Mouse (Mus musculus) forebrain, embryonic 13.5 days (tissue): ENCODE data around the gene Thsd1. TPM values are rescaled to one million over a fixed set of nuclear protein-coding genes. Genes with fewer than 3 reads are reported as not detected.

Experiments
- ATAC-seq: fragments of 200-750 bp; cut with Nextera tagmentation; 2 replicates; pipeline ENCODE4 v1.8.0; 2017
- H3K27ac ChIP-seq: fragments of 300-500 bp; sonication (generic); 2 replicates; pipeline ENCODE4 v1.5.1; 2015; ENCODE audit warnings: inconsistent platforms, mild to moderate bottlenecking, moderate library complexity
- H3K27me3 ChIP-seq: fragments of 300-500 bp; sonication (generic); 2 replicates; pipeline ENCODE4 v1.6.1; 2015; ENCODE audit warnings: mild to moderate bottlenecking, inconsistent platforms
- H3K36me3 ChIP-seq: fragments of 300-500 bp; sonication (generic); 2 replicates; pipeline ENCODE4 v1.6.1; 2015; ENCODE audit warnings: mild to moderate bottlenecking, inconsistent platforms; ENCODE audit not compliant: poor library complexity, severe bottlenecking
- H3K4me1 ChIP-seq: fragments of 300-500 bp; sonication (generic); 2 replicates; pipeline ENCODE4 v1.6.1; 2015; ENCODE audit warnings: inconsistent platforms
- H3K4me2 ChIP-seq: fragments of 300-500 bp; sonication (generic); 2 replicates; pipeline ENCODE4 v1.6.1; 2015; ENCODE audit warnings: inconsistent platforms, mild to moderate bottlenecking, moderate library complexity
- H3K4me3 ChIP-seq: fragments of 300-500 bp; sonication (generic); 2 replicates; pipeline ENCODE4 v1.5.1; 2015; ENCODE audit warnings: mild to moderate bottlenecking, inconsistent platforms
- H3K9ac ChIP-seq: fragments of 300-500 bp; sonication (generic); 2 replicates; pipeline ENCODE4 v1.6.1; 2015; ENCODE audit warnings: mild to moderate bottlenecking, inconsistent platforms
- H3K9me3 ChIP-seq: fragments of 300-500 bp; sonication (generic); replicated peaks from 2 replicates; pipeline ENCODE4 v1.6.1; 2016; ENCODE audit warnings: inconsistent platforms
- WGBS: fragments of 180-500 bp; shearing (Covaris S2); methylation state at CpG from one replicate; pipeline ENCODE4 v1.1.7; 2015; 5-methylcytosine and 5-hydroxymethylcytosine counted together
- polyA plus RNA-seq: library from polyadenylated mRNA; unstranded; fragments of >200 nt; fragmentation: Nextera tagmentation; extraction: Ambion mirVana; gene quantifications from 2 replicates; pipeline ENCODE4 v1.2.1, GENCODE M21; 2015

Gene Thsd1
- polyA plus RNA-seq, result 5.9 and 6.6 TPM in 2 replicates

DNA sequence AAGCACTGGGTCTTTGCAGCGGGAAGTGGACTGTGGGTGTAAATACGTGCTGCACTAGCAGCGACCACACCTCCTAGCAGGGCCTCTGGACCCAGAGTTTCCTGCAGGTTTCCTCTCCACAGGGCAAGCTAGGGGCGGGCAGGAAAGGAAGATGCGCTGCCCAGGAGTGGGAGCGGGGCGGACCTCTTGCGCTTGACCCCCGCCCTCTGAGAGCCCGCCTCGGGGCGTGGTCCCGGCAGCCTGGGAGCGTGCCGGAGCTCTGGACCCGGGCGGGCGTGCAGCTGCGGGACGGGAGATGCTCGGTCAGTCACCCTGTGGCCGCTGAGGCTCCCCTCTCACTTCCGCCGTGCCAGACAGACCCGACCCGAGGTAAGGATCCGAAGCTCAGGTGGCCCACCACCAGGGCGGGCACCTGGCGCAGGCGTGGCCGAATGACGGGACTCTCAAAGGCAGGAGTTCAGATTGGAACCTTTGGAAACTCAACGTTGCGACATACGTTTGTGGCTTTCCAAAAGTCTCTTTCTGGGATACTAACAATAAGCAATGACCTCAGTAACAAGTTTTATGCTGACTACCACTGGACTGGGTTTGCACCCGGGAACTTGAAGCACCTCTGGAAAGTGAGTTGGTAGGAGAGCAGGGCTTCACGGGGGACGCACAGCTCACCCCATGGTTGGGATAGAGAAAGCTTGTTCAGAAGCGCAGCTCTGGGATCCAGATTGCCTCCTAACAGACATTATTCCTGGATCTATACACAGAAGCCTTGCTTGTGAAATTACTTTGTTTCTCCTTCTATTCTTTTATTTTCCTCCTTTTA, at the start of gene Thsd1:
Gene Thsd1 (plus strand): TSS at position 253 of the 817 bp plus-strand sequence.
- Histone ChIP-seq H3K9ac (peak within 1 kb of the TSS; percentile 68), H3K27ac (no peak within 1 kb of the TSS), H3K4me3 (peak within 1 kb of the TSS; percentile 52), H3K4me1 (peaks cover 9% of the 10 kb centered on the region), H3K36me3 (peaks cover 15% of the 10 kb centered on the region), H3K27me3 (peaks cover 22% of the 10 kb centered on the region; the same call in 1 of the 2 replicates), H3K4me2 (peak within 1 kb of the TSS; percentile 93), H3K9me3 (0 out of 2 replicates have a peak, but pooled peaks cover 4% of the 10 kb centered on the region)
- peak; percentile 72 for ATAC-seq
- WGBS, result 2% methylated on average over 37 of the region's 39 CpGs

GRCm38 (mm10) chr8:22184884-22185283, 42.2 kb upstream of the Thsd1 start:
- Histone ChIP-seq H3K27ac (no peak overlapping the region), H3K9me3 (no peaks in the 10 kb centered on the region), H3K4me2 (peak overlapping the region; percentile 68), H3K9ac (peak overlapping the region; percentile 77), H3K36me3 (no peaks in the 10 kb centered on the region), H3K27me3 (no peaks in the 10 kb centered on the region), H3K4me1 (peaks cover 12% of the 10 kb centered on the region), H3K4me3 (peak overlapping the region; percentile 75)
- peak; percentile 50 for ATAC-seq
- WGBS, result 0% methylated on average over 3 of the region's 3 CpGs

DNA sequence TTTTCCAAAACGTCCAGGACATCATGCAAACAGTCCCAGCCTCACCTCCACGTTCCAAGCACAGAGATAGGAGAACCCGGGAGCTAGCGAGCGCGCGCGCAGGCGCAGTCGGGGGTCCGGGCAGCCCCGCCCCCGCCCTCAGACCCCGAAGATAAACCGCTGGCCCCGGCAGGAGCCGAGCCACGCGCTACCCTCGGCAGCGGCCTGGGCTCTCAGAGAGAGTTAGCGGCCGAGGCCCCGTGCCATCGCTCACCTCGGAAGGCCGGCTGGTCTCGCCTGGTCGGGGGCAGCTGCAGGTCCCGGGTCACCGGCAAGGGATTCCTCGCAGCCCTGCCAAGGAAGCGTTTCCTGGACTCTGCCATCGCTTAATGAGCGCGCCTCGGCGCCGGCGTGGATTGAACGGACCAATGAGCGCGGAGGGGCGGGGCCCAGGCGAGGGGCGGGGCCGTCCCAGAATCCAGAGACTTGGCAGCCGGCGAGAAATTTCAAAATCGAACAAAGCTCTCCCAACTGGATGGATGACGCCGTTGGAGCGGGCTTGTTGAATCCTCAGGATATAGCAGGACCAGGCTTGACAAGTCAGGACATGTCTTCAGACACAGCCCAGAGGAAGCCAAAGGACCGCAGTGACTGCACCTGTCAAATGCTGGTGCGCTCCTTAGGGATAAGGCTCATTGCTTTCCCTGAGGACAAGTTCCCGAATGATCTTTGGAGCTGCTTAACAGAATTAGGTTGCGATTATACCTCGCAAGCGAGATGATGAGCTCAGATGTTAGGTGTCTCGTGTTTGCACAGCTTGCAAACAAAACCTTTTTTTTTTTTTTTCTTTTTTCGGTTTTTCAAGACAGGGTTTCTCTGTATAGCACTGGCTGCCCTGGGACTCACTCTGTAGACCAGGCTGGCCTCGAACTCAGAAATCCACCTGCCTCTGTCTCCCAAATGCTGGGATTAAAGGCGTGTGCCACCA, 41.4 kb upstream of the Thsd1 start, which contains the start of gene Ckap2:
Gene Ckap2 (minus strand): TSS at position 389 of the 967 bp plus-strand sequence.
- ATAC-seq, result peak; percentile 98
- H3K4me2 ChIP-seq, result peak within 1 kb of the TSS; percentile 68

GRCm38 (mm10) chr8:22192660-22193431, 34.3 kb upstream of the Thsd1 start, which contains the start of gene Vps36:
Gene Vps36 (plus strand): TSS chr8:22192809.
- Histone ChIP-seq H3K9me3 (no peaks in the 10 kb centered on the region), H3K27ac (peak within 1 kb of the TSS; percentile 96), H3K4me2 (peak within 1 kb of the TSS; percentile 74), H3K9ac (peak within 1 kb of the TSS; percentile 93), H3K36me3 (0 out of 2 replicates have a peak, but pooled peaks cover 4% of the 10 kb centered on the region), H3K27me3 (no peaks in the 10 kb centered on the region), H3K4me1 (peaks cover 14% of the 10 kb centered on the region), H3K4me3 (peak within 1 kb of the TSS; percentile 77)
- peak; percentile 94 for ATAC-seq
- WGBS, result under 1% methylated on average over 72 of the region's 73 CpGs

More for the DNA sequence above, 41.4 kb upstream of the Thsd1 start, which contains the start of gene Ckap2:
- Histone ChIP-seq H3K27ac (peak within 1 kb of the TSS; percentile 87), H3K27me3 (no peaks in the 10 kb centered on the region), H3K4me3 (peak within 1 kb of the TSS; percentile 75), H3K4me1 (peaks cover 12% of the 10 kb centered on the region), H3K9ac (peak within 1 kb of the TSS; percentile 77), H3K36me3 (no peaks in the 10 kb centered on the region), H3K9me3 (no peaks in the 10 kb centered on the region)
- WGBS, result 3% methylated on average over 63 of the region's 63 CpGs

GRCm38 (mm10) chr8:22193432-22194010, 33.6 kb upstream of the Thsd1 start:
- ATAC-seq, result peak; percentile 36; the same call in 1 of the 2 replicates

DNA sequence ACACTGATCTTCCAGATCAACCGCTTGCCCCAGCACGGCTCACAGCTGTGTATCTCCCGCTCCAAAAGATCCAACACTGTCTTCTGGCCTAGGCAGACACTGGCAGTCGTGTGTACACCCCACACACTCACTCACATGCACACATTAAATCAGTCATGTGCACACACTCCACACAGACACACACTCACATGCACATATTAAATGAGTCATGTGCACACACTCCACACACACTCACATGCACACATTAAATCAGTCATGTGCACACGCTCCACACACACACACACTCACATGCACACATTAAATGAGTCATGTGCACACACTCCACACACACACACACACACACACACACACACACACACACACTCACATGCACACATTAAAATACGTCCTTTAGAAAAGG, 29.2 kb upstream of the Thsd1 start:
- peaks cover 37% of the 10 kb centered on the region for H3K36me3 ChIP-seq
- H3K27me3 ChIP-seq, result no peaks in the 10 kb centered on the region
- H3K27ac ChIP-seq, result no peak overlapping the region
- 95% methylated on average over 6 of the region's 6 CpGs for WGBS
- H3K9ac ChIP-seq, result no peak overlapping the region
- ATAC-seq, result no peak
- peaks cover 14% of the 10 kb centered on the region for H3K4me1 ChIP-seq
- H3K9me3 ChIP-seq, result no peaks in the 10 kb centered on the region
- H3K4me2 ChIP-seq, result no peak overlapping the region
- no peak overlapping the region for H3K4me3 ChIP-seq

More at GRCm38 (mm10) chr8:22193432-22194010, 33.6 kb upstream of the Thsd1 start:
- Histone ChIP-seq H3K4me3 (peak overlapping the region; percentile 77), H3K9me3 (no peaks in the 10 kb centered on the region), H3K9ac (peak overlapping the region; percentile 93), H3K4me2 (peak overlapping the region; percentile 74), H3K4me1 (peaks cover 14% of the 10 kb centered on the region), H3K27ac (peak overlapping the region; percentile 96), H3K36me3 (0 out of 2 replicates have a peak, but pooled peaks cover 7% of the 10 kb centered on the region), H3K27me3 (no peaks in the 10 kb centered on the region)
- 15% methylated on average over 12 of the region's 12 CpGs for WGBS

DNA sequence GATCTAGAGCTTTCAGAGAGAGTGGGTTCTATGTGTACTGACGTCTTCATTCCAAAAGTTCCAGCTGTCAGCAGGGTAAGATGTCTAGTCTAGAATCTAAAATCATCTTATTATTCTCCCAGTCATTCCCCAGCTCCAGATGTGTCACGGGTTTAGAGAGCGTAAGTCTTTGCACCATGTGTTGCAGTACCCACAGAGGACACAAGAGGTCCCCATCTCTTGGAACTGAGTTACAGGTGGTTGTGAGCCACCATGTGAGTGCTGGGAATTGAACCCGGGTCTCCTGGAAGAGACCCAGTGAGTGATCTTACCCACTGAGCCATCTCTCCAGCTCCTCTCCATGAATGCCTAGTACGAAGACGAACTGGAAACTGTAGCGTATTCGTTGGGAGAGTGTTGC, 27.6 kb upstream of the Thsd1 start:
- H3K4me2 ChIP-seq, result no peak overlapping the region
- H3K4me1 ChIP-seq, result peaks cover 4% of the 10 kb centered on the region
- ATAC-seq, result no peak
- no peak overlapping the region for H3K27ac ChIP-seq
- H3K9ac ChIP-seq, result no peak overlapping the region
- no peak overlapping the region for H3K4me3 ChIP-seq
- H3K36me3 ChIP-seq, result peaks cover 51% of the 10 kb centered on the region
- WGBS, result 97% methylated on average over 8 of the region's 8 CpGs
- H3K9me3 ChIP-seq, result no peaks in the 10 kb centered on the region
- no peaks in the 10 kb centered on the region for H3K27me3 ChIP-seq

GRCm38 (mm10) chr8:22207535-22207934, 19.6 kb upstream of the Thsd1 start:
- Histone ChIP-seq H3K9ac (no peak overlapping the region), H3K27ac (no peak overlapping the region), H3K9me3 (no peaks in the 10 kb centered on the region), H3K27me3 (no peaks in the 10 kb centered on the region), H3K4me3 (no peak overlapping the region), H3K4me1 (no peaks in the 10 kb centered on the region), H3K4me2 (no peak overlapping the region), H3K36me3 (peaks cover 68% of the 10 kb centered on the region)
- ATAC-seq, result no peak
- WGBS, result 87% methylated on average over 4 of the region's 4 CpGs

- H3K27ac ChIP-seq, result no peak overlapping the region
- no peaks in the 10 kb centered on the region for H3K9me3 ChIP-seq
- H3K9ac ChIP-seq, result no peak overlapping the region
- H3K27me3 ChIP-seq, result no peaks in the 10 kb centered on the region
- ATAC-seq, result no peak
- 59% methylated on average over 5 of the region's 5 CpGs for WGBS
- H3K4me3 ChIP-seq, result no peak overlapping the region
- no peaks in the 10 kb centered on the region for H3K4me1 ChIP-seq
- H3K4me2 ChIP-seq, result no peak overlapping the region
- H3K36me3 ChIP-seq, result peaks cover 61% of the 10 kb centered on the region
These were observed 18.1 kb upstream of the Thsd1 start for GRCm38 (mm10) chr8:22209012-22209411.

DNA sequence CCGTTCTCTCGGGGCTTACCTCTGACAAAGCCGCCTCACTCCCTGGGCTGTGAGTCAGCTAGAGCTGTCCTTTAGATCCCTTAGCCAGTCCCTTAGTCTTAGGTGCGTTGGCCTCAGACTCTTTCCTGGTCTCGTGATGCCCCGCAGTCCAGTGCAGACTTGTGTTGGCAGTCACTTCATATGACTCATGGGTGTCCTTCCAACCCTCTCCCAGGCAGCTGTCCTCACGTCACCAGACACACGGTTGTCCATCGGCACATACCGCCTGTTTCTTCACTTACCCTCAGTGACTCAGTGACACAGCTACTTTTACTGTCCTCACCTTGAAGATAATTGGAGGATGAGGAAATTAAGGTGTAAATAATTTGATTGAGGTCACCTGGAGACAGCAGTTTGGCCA, 12.3 kb upstream of the Thsd1 start:
- no peak overlapping the region for H3K4me3 ChIP-seq
- H3K4me1 ChIP-seq, result no peaks in the 10 kb centered on the region
- H3K36me3 ChIP-seq, result peaks cover 73% of the 10 kb centered on the region
- H3K9me3 ChIP-seq, result no peaks in the 10 kb centered on the region
- no peak overlapping the region for H3K9ac ChIP-seq
- H3K27me3 ChIP-seq, result no peaks in the 10 kb centered on the region
- WGBS, result 96% methylated on average over 10 of the region's 10 CpGs
- ATAC-seq, result no peak
- H3K4me2 ChIP-seq, result no peak overlapping the region
- no peak overlapping the region for H3K27ac ChIP-seq

GRCm38 (mm10) chr8:22226361-22226760, 752 bp upstream of the Thsd1 start:
- Histone ChIP-seq H3K27me3 (peaks cover 22% of the 10 kb centered on the region; the same call in 1 of the 2 replicates), H3K9ac (no peak overlapping the region), H3K27ac (no peak overlapping the region), H3K4me2 (no peak overlapping the region), H3K9me3 (peaks cover 7% of the 10 kb centered on the region; the same call in 1 of the 2 replicates), H3K36me3 (peaks cover 19% of the 10 kb centered on the region), H3K4me1 (peaks cover 9% of the 10 kb centered on the region), H3K4me3 (no peak overlapping the region)
- WGBS, result 63% methylated on average over 8 of the region's 8 CpGs
- ATAC-seq, result no peak
